ENCODE assay signal across 26 mouse cellular contexts in the genomic region with DNA sequence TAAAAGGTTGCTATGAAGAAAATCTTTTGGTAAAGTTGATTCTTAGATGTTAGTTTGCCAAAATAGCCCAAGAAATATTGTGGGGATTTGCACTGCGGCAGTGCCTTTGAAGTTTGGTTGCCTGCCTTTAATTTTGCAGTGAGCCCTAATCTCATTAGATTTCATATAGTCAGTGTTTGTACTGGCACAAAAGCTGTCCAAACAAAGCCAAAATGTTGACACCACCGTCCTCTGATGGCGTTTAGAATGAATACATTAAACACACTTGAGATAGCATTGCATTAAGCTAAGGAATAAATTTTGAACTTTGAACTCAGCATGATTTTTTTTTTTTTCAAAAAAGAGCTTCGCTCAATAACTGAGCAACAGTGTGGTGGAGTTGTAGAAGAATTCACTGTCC.
"Had no signal": no experiment of that assay in that cellular context is flagged by ENCODE, and none has a peak within 500 bp of the region (broad histone marks: within the 10 kb centered on the region; RNA-seq: fewer than 3 reads in every experiment).

No protein-coding gene starts in this region.

- H3K27me3 ChIP-seq: heart, embryonic 13.5 days; heart, embryonic 15.5 days; hindbrain, embryonic 15.5 days; kidney, embryonic 15.5 days; limb, embryonic 13.5 days; limb, embryonic 15.5 days; liver, embryonic 13.5 days had no signal

- H3K36me3 ChIP-seq: heart, embryonic 13.5 days; heart, embryonic 15.5 days; hindbrain, embryonic 13.5 days; hindbrain, embryonic 15.5 days; kidney, embryonic 15.5 days; limb, embryonic 13.5 days; limb, embryonic 15.5 days; liver, embryonic 13.5 days had no signal

- H3K4me3 ChIP-seq: heart, adult 2 months; heart, embryonic 13.5 days; heart, embryonic 15.5 days; hindbrain, embryonic 13.5 days; hindbrain, embryonic 15.5 days; kidney, embryonic 15.5 days; limb, embryonic 13.5 days; limb, embryonic 15.5 days; liver, embryonic 13.5 days had no signal

- H3K4me1 ChIP-seq: hindbrain, embryonic 13.5 days; hindbrain, embryonic 15.5 days; limb, embryonic 13.5 days; liver, embryonic 13.5 days had no signal

- DNase-seq: gastrocnemius, postnatal 14 days; gastrocnemius, postnatal 36 days; heart, adult 11 months; heart, adult 2 months; heart, postnatal 14 days; heart, postnatal 36 days; kidney, adult 11 months; kidney, adult 2 months; kidney, adult 9 months; kidney, postnatal 14 days; kidney, postnatal 36 days; layer of hippocampus, adult 9-11 months; layer of hippocampus, postnatal 36 days; left cerebral cortex, postnatal 4 days; liver, embryonic 13.5 days had no signal

- H3K4me2 ChIP-seq: heart, embryonic 11.5 days; heart, embryonic 13.5 days; heart, embryonic 15.5 days; hindbrain, embryonic 13.5 days; hindbrain, embryonic 15.5 days; kidney, embryonic 15.5 days; limb, embryonic 13.5 days; limb, embryonic 15.5 days; liver, embryonic 13.5 days had no signal

- H3K27ac ChIP-seq: heart, adult 2 months; heart, embryonic 13.5 days; heart, embryonic 15.5 days; hindbrain, embryonic 13.5 days; hindbrain, embryonic 15.5 days; hindbrain, postnatal 0 days; kidney, embryonic 15.5 days; kidney, postnatal 0 days; limb, embryonic 13.5 days; limb, embryonic 15.5 days; liver, embryonic 13.5 days had no signal

- H3K9me3 ChIP-seq: heart, embryonic 13.5 days; heart, embryonic 15.5 days; hindbrain, embryonic 13.5 days; hindbrain, embryonic 15.5 days; kidney, embryonic 15.5 days; limb, embryonic 15.5 days; liver, embryonic 13.5 days had no signal

- ATAC-seq: hindbrain, postnatal 0 days; intestine, embryonic 16.5 days had no signal

- H3K9ac ChIP-seq: heart, embryonic 13.5 days; heart, embryonic 15.5 days; hindbrain, embryonic 13.5 days; hindbrain, embryonic 15.5 days; kidney, embryonic 15.5 days; limb, embryonic 13.5 days; limb, embryonic 15.5 days; liver, embryonic 13.5 days had no signal
